Mouse (Mus musculus) ES-Bruce4 (cell line): Measurements from ENCODE around the gene Ift81. TPM values are rescaled to one million over a fixed set of nuclear protein-coding genes. Genes with fewer than 3 reads are reported as not detected.
"Not testable (repeated sequence)": the region's sequence is repeated elsewhere in the genome, so short reads cannot be mapped to it uniquely, and the experiment has no call there.

Experiments
- H3K27ac ChIP-seq: 2 replicates; pipeline ENCODE4 v1.5.1; 2012; ENCODE audit warnings: low read length, inconsistent platforms; ENCODE audit not compliant: insufficient read depth
- H3K27me3 ChIP-seq: 2 replicates; pipeline ENCODE4 v1.6.1; 2012; ENCODE audit warnings: mild to moderate bottlenecking, low read length, inconsistent platforms; ENCODE audit not compliant: control insufficient read depth, poor library complexity, insufficient read depth, severe bottlenecking
- H3K36me3 ChIP-seq: 2 replicates; pipeline ENCODE4 v1.6.1; 2012; ENCODE audit warnings: inconsistent platforms, mild to moderate bottlenecking, low read length, moderate library complexity; ENCODE audit not compliant: control insufficient read depth, poor library complexity, insufficient read depth, severe bottlenecking
- H3K4me1 ChIP-seq: one replicate; pipeline ENCODE4 v1.8.1; 2011; ENCODE audit warnings: low read length; ENCODE audit not compliant: control insufficient read depth, insufficient read depth
- H3K4me3 ChIP-seq: 2 replicates; pipeline ENCODE4 v1.5.1; 2011; ENCODE audit warnings: low read depth, mild to moderate bottlenecking, low read length
- H3K9ac ChIP-seq: 2 replicates; pipeline ENCODE4 v1.6.1; 2012; ENCODE audit warnings: low read depth, mild to moderate bottlenecking, inconsistent platforms; ENCODE audit not compliant: poor library complexity, severe bottlenecking
- H3K9me3 ChIP-seq: replicated peaks from 2 replicates; pipeline ENCODE4 v1.6.1; 2012; ENCODE audit warnings: mild to moderate bottlenecking, low read length, inconsistent platforms; ENCODE audit not compliant: control insufficient read depth, poor library complexity, insufficient read depth, severe bottlenecking
- CTCF ChIP-seq: IDR thresholded peaks from one replicate; pipeline ENCODE4 v1.8.1; 2011; ENCODE audit warnings: low read depth, low read length
- EP300 ChIP-seq: IDR thresholded peaks from 2 replicates; pipeline ENCODE4 v1.6.1; 2011; ENCODE audit warnings: low read depth, low read length; ENCODE audit not compliant: insufficient read depth
- POLR2A ChIP-seq: IDR thresholded peaks from one replicate; pipeline ENCODE4 v1.8.1; 2011; ENCODE audit warnings: low read length; ENCODE audit not compliant: insufficient read depth
- polyA plus RNA-seq: library from polyadenylated mRNA; stranded (reverse); fragments of >200 nt; gene quantifications from 2 replicates; pipeline ENCODE4 v1.2.4, GENCODE M21; 2011; ENCODE audit warnings: low read depth; ENCODE audit not compliant: missing spikeins, insufficient read depth, insufficient read length

Gene Ift81
- polyA plus RNA-seq, 1 experiment, result 36.9 TPM

- H3K9me3 ChIP-seq, result no peaks in the 10 kb centered on the region
- no peaks in the 10 kb centered on the region for H3K27me3 ChIP-seq
- no peaks in the 10 kb centered on the region for H3K36me3 ChIP-seq
- H3K27ac ChIP-seq, result no peak overlapping the region
- H3K4me3 ChIP-seq, result no peak overlapping the region
- no peak for TF ChIP-seq EP300
- TF ChIP-seq POLR2A, result no peak
- no peak for TF ChIP-seq CTCF
- H3K9ac ChIP-seq, result no peak overlapping the region
- peaks cover 2% of the 10 kb centered on the region for H3K4me1 ChIP-seq
Measured at GRCm38 (mm10) chr5:122652506-122652905, 38.2 kb upstream of the Ift81 start.

GRCm38 (mm10) chr5:122650100-122650499 lies 35.8 kb upstream of the Ift81 start:
- H3K4me3 ChIP-seq, result no peak overlapping the region
- H3K9ac ChIP-seq, result no peak overlapping the region
- no peaks in the 10 kb centered on the region for H3K36me3 ChIP-seq
- TF ChIP-seq POLR2A, result no peak
- TF ChIP-seq EP300, result no peak
- no peak for TF ChIP-seq CTCF
- no peak overlapping the region for H3K27ac ChIP-seq
- peaks cover 2% of the 10 kb centered on the region for H3K4me1 ChIP-seq
- no peaks in the 10 kb centered on the region for H3K27me3 ChIP-seq
- no peaks in the 10 kb centered on the region for H3K9me3 ChIP-seq

- H3K4me3 ChIP-seq, result no peak overlapping the region
- TF ChIP-seq POLR2A (no peak), CTCF (no peak), EP300 (no peak)
Measured at GRCm38 (mm10) chr5:122649264-122649663, 34.9 kb upstream of the Ift81 start.

GRCm38 (mm10) chr5:122647952-122648374 lies 33.6 kb upstream of the Ift81 start:
- H3K27ac ChIP-seq, H3K27me3 ChIP-seq, H3K9me3 ChIP-seq: not testable (repeated sequence)

More at GRCm38 (mm10) chr5:122649264-122649663, 34.9 kb upstream of the Ift81 start:
- Histone ChIP-seq H3K36me3 (no peaks in the 10 kb centered on the region), H3K27me3 (no peaks in the 10 kb centered on the region), H3K27ac (no peak overlapping the region), H3K9me3 (no peaks in the 10 kb centered on the region), H3K9ac (no peak overlapping the region), H3K4me1 (peaks cover 2% of the 10 kb centered on the region)

GRCm38 (mm10) chr5:122647256-122647924 lies 33.1 kb upstream of the Ift81 start:
- Histone ChIP-seq H3K36me3 (no peaks in the 10 kb centered on the region), H3K27me3 (no peaks in the 10 kb centered on the region), H3K9ac (no peak overlapping the region), H3K27ac (no peak overlapping the region), H3K4me1 (no peaks in the 10 kb centered on the region), H3K9me3 (no peaks in the 10 kb centered on the region), H3K4me3 (no peak overlapping the region)
- TF ChIP-seq EP300, result no peak
- no peak for TF ChIP-seq POLR2A
- no peak for TF ChIP-seq CTCF

More at GRCm38 (mm10) chr5:122647952-122648374, 33.6 kb upstream of the Ift81 start:
- H3K4me1 ChIP-seq, H3K36me3 ChIP-seq, H3K9ac ChIP-seq, H3K4me3 ChIP-seq: not testable (repeated sequence)

- Histone ChIP-seq H3K9me3 (no peaks in the 10 kb centered on the region), H3K27me3 (no peaks in the 10 kb centered on the region)
- TF ChIP-seq POLR2A (no peak), CTCF (no peak), EP300 (no peak)
Measured at GRCm38 (mm10) chr5:122646050-122646449, 31.7 kb upstream of the Ift81 start.

More at GRCm38 (mm10) chr5:122646050-122646449, 31.7 kb upstream of the Ift81 start:
- H3K4me3 ChIP-seq, result no peak overlapping the region
- no peaks in the 10 kb centered on the region for H3K4me1 ChIP-seq
- H3K36me3 ChIP-seq, result no peaks in the 10 kb centered on the region
- no peak overlapping the region for H3K9ac ChIP-seq
- no peak overlapping the region for H3K27ac ChIP-seq
